Mouse (Mus musculus) thymus, postnatal 10 days (tissue): Measurements from ENCODE around the gene Grm8.

Experiments
- DNase-seq, 2 experiments: peaks; one replicate each; pipeline ENCODE4 v3.0.0; 2021; ENCODE audit warnings: low spot score in 2 of 2

The Grm8 gene

DNA sequence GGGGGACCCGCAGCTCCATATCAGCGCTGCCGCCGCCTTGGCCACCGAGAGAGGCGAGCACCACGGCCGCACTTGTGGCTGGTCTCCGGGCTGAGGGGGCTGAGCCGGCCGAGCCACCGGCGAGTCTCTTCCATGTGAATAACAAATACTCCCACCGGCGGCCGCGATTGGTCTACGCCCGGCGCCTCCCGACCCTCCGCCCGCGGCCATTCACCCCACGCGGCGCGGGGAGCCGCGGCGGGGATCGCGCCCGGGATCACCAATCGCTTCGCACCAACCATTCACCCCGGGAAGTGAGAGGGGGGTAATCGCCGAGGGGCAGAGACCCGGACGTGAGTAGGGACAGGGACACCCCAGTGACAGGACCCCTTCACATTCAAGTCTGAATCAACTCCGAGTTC, at the start of gene Grm8:
Gene Grm8, minus strand, starts transcription at position 178 of the 401 bp plus-strand sequence.
- DNase-seq, result no peak

GRCm38 (mm10) chr6:28169851-28170539, 35.0 kb upstream of the Grm8 start:
- no peak for DNase-seq

GRCm38 (mm10) chr6:28160399-28160798, 25.4 kb upstream of the Grm8 start:
- DNase-seq, result no peak

DNA sequence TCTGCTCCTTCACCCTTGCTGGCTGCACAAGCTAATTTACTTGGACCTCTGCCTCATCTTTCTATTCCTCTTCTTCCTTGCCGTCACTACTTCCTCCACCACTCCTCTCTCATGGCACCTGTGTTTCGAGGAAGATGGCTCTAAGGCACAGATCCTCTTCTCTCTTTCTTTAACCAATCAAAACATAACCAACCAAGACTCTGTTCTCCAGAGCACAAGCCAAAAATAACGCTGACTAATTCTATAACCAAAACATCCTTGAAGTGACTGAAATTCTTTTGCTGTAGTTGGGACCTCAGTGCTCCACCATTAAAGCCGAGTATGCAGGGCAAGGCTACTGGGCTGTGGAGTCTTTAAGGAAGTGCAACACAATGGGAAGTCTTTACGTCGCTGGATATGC, 11.5 kb upstream of the Grm8 start:
- DNase-seq, result no peak

DNA sequence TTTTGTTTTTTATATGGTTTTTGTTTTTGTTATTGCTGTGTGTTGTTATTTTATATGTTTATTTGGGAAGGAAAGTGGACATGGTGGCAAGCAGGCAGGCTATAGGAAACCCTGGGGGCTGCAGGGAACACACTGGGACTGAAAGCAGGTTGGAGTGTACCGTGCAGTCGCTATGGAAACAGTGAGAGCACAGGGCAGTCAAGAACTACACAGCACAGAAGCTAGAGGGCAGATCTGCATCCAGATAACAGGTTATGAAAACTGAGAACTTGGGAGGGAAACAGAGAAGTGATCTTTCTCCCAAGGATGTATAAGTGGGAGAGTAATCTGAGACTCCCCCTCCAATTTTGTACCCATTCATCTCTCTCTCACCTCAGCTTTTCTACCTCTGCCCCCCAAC, 7.4 kb upstream of the Grm8 start:
- DNase-seq, result no peak

- DNase-seq, result peak; percentile 35 to 58
These were observed 644 bp upstream of the Grm8 start for GRCm38 (mm10) chr6:28135411-28136233.

DNA sequence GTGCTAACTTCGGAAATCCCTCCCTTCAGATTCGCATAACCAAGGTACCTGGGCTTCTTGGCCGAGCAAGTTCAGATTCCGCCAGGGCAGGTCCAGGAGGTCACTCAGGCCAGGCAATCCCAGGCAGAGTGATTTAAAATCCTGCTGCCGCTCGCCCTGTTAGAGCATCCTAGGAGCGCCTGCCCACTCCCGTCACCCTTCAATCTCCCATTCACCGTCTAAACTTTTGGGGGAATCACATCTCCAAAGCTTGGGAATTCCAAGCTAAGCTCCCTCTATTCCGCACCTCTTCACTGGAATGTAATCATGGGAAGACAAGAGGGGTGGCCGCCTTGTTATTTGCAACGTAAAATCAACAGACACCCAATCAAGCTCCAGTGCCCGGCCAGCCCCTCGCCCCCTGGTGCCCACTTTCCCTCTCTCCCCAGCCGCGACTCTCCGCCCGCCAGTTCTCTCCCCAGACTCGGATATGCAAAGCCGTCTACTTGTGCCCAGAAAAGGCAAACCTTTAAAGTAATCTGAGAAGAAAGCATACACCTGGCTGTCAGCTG, 652 bp downstream of the Grm8 start:
- no peak for DNase-seq

DNA sequence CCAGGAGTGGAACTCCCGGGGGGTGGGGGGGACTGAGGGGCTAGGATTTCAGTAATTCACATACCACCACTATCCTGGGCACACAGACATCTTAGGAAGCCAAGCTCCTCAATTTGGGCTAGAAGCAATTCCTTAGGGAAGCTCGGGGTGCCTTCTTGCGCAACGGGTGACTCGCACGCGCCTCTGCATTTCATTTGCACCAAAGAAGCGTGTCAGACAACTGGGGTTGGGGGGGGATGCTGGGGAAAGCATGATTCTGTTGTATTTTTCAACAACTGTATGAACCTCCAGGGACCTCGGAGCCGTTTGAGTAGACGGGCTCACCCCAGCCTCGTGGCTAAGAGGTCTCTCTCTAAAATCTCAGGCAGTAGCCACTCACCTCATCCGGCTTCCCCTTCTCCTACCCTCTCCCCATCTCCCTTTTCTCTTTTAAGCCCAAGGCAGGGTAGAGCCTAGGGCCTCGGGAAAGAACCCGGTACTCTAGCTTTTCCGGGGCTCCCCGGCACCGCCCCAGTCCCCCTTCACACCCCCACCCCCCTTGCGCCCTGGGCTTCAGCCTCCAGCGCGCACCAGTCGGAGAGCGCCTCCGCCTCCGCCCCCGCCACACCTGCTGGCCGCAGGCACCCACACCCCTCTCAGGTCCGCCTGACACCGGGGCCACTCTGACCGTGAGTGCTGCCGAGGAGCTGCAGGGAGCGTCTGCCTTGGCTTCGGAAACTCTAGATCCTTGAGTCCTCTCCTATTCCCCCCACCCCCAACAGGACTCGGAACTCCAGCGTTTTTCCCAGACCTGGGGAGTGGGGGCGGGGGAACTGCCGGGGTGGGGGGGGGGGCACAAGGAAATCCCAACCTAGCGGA, 1.5 kb downstream of the Grm8 start:
- DNase-seq, result no peak

DNA sequence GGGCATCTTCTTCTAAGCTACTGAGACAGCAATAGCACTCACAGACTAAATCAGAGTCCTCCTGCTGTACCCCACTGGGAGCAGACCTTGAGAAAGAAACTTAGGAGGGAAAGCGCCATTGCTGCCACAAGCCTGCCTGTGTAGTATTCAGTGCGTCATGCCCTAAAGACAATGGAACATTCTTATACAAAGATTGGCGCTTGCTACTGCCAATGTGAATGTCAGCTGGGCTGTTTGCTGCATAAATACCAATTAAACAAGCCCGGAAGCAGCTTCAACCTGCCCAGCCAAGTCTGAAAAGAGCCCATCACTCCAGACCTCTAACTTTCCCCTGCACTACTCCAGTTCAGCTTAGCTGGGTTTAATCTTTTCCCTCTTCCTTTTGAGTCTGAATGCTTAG, 2.9 kb downstream of the Grm8 start:
- no peak for DNase-seq

DNA sequence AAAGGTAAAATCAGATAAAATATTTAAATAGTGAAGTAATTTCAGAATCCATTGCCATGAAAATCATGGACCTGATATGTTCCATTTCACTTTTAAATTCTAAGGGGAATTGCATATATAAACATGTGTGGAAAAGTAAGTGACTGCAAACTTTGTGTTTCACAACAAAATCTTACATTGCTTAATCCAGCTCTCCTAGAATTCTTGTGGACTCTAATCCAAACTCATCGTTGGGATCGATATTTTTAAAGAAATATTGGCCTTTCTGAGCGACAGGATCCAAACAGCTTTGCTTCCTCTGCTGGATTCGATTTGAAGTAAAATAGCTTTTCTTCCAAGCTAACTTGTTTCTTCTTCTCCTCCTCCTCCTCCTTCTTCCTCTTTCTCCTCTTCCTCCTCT, 6.1 kb downstream of the Grm8 start:
- DNase-seq, result no peak

GRCm38 (mm10) chr6:28115519-28115918, 19.5 kb downstream of the Grm8 start:
- no peak for DNase-seq

- no peak for DNase-seq
These were observed 20.1 kb downstream of the Grm8 start for GRCm38 (mm10) chr6:28114916-28115315.

DNA sequence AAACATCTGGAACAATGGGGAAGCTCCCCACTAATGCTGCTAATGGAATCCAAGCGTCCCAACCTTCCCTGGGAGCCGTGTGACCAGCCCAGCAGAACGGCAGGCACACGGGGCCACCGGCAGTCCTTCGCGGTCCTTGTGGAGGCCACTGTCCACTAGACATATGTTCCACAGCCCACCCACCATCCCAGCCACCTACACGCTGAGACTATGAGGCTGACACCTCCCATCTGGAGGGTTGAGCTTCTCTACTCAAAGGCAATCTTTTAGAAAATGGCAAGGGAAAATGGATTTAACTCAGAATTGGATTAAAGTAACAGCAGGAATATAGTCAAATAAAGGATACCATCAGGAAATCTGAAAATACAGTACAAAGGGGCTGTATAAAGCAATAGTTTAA, 23.4 kb downstream of the Grm8 start:
- DNase-seq, result no peak

DNA sequence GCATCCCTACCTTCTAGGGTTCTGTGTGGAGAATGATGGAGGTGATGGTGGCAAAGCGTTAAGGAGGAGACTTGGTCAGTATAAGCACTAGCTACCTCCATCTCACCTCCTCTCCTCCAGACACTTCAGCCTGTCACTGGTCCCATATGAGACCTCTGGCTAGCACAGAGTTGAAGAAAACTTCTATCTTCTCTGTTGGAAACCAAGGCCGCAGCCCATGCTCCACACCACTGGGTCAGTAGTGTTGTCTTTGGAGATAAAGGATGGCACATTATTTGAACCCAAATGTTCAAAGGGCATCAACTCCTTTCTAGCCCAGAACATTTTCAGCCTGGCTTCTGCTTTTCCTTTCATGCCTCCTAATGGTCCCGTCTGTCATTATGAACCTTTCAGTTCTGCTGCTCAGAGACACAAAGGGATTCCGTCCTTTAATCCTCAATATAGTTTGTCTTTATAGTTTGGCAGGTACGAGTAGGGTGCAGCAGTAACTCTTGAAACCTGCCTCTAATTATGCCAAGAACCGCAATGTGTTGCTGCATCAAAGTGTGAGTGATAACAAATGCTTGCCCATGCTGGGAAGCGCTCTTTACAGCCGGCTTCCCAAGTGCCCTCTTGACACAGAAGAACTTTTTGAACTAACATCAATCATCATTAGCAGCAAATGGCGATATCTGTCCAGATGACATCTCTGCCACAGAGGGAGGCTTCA, 32.2 kb downstream of the Grm8 start:
- no peak for DNase-seq

DNA sequence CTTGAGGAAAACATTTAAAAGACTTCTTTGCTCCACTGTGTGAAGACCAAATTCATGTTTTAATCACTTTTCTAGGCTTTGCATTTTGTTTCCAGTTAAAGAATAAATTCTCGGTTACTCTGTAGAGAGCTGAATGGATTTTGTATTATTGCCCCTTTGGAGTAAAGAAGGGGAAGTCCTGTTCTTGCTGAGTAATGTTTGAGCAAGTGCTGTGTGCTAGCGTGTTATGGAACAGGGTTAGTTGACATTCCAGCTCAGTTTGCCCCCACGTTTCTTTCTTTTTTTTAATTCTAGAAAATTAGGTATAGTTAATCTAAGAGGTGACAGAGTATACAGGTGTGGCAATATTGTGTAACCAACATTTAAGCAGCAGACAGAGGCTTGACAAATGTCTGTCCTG, 35.0 kb downstream of the Grm8 start:
- no peak for DNase-seq

DNA sequence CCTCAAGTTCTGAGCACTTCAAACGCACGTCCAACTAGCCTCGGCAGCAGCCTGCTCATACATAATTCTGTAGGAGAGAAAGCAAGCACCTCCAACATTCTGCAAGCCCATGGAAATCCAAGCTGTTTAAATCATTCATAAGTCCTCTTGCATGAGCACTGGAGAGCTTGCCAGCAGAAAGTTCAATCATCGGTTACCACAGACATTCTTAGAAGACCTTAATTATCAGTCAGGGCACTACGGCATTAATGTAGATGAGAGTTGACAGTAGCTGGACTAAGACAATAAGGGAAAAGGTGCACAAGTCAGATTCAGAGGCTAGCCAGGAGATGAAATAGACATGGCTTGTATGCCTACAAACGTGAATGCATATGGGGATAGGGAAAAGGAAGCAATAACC, 42.5 kb downstream of the Grm8 start:
- DNase-seq, result no peak

DNA sequence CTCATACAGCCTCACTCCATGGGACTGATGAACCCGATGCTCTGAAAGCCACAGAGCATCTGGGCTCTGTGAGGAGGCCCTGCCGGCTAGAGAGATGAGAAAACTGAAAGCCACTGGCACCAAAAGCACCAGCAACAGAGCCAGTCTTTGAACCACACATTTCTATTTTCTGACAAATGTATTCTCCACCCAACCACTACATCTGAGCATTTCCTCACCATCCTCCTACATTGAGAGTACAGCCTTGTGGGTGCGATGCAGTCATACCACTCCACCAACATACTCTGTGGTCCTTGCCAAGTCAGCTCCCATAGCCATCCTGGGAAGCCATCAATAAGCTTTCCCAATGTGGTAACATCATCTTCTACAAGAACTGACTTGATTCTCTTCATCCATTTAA, 43.1 kb downstream of the Grm8 start:
- DNase-seq, result no peak

DNA sequence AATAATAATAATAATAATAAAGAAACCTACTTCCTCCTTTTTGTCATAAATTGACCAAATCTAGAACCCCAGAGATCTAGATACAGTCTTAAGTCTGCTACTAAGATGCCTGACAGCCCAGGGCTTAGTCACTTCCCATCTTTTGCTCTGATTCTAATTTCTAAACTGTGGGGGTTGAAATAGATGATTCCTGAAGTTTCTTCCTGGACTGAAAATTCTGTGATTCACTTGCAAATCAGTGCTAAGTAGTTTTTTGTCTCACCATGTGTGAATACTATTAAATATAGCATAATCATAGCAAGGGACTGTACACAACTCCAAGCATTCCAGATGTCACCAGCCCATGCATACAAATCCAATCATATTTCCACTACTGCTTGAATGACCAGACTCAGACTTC, 44.0 kb downstream of the Grm8 start:
- no peak for DNase-seq

GRCm38 (mm10) chr6:28075534-28075933, 59.4 kb downstream of the Grm8 start:
- no peak for DNase-seq

DNA sequence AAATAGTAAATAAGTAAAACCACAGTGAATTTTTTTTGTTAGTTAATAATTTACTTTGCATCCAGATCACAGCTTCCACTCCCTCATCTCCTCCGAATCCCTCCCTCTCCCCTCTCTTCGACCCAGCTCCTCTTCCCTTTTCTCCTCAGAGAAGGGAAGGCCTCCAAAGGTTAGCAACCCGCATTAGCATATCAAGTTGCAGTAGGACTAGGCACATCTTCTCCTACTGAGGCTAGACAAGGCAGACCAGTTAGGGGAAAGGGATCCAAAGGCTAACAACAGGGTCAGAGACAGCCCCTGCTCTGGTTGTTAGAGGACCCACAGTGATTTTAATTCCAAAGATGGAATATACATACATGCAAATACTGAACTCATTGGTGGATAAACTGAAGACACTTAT, 60.5 kb downstream of the Grm8 start:
- no peak for DNase-seq

DNA sequence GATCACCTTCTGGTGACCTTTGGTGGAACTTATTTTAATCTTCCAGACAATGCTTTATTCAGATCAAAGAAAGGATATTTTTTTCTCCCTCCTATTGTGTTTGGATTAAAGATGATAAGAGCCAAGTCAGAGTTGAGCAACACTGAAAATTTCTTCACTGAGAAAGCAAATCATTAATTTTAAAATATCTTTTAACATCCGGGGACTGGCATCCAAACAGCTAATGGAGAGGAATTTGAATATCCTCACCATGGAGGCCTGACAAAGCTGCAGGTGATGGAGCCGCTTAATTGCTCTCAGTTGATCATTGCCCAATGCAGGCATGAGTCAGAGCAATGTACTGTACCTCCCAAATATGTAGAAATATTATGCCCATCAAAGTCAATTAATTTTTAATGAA, 83.0 kb downstream of the Grm8 start:
- no peak for DNase-seq

- DNase-seq, result no peak
These were observed 92.6 kb downstream of the Grm8 start for GRCm38 (mm10) chr6:28042339-28042738.
